Mouse (Mus musculus): Measurements from ENCODE around the gene Rps17. TPM values are rescaled to one million over a fixed set of nuclear protein-coding genes. Genes with fewer than 3 reads are reported as not detected.

Rps17 gene
- polyA plus RNA-seq, 1 experiment from 2014 or later: 1,515 TPM

DNA sequence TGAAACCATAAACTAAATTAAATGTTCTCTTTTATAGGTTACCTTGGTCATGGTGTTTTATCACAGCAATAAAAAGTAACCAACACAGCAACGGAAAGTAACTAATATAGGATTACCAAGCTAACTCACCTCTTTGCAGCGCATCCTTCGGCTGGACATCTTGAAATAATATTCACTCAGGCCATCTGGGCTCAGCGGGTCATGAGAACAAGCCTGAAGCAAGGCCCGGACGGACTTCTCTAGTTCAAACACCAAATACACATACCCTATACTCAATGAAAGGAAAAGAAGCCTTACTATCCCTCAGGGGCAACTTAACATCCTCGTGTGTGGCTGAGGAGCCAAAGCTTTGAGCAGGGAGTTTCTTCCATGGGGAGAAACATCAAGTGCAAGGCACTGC is 10.7 kb upstream of the Rps17 start:
- Histone ChIP-seq H3K27ac (ENCODE audit: low read length) (no peak overlapping the region), H3K27me3 (ENCODE audit: control insufficient read depth, insufficient read depth, low read length) (no peaks in the 10 kb centered on the region), H3K9me3 (ENCODE audit: control insufficient read depth, low read depth, low read length) (no peaks in the 10 kb centered on the region), H3K4me3 (ENCODE audit: low read depth, low read length) (no peak overlapping the region), H3K4me1 (ENCODE audit: control insufficient read depth, insufficient read depth, low read length) (no peaks in the 10 kb centered on the region), H3K4me2 (replicated peaks; ENCODE audit: low read depth, low read length) (no peak overlapping the region), H3K9ac (replicated peaks; ENCODE audit: low read depth, low read length) (no peak overlapping the region), H3K36me3 (ENCODE audit: control insufficient read depth, insufficient read depth, low read length) (no peaks in the 10 kb centered on the region)
- WGBS: 83% methylated on average over 7 of the region's 7 CpGs
- ATAC-seq (ENCODE audit: insufficient number of reproducible peaks, insufficient read depth, low FRiP score, low read depth): no peak

- H3K9me3 ChIP-seq (ENCODE audit: control insufficient read depth, low read depth, low read length): no peaks in the 10 kb centered on the region
- WGBS: 77% methylated on average over 4 of the region's 4 CpGs
- no peaks in the 10 kb centered on the region for H3K4me1 ChIP-seq (ENCODE audit: control insufficient read depth, insufficient read depth, low read length)
- ATAC-seq (ENCODE audit: insufficient number of reproducible peaks, insufficient read depth, low FRiP score, low read depth): no peak
- no peak overlapping the region for H3K4me3 ChIP-seq (ENCODE audit: low read depth, low read length)
- H3K27ac ChIP-seq (ENCODE audit: low read length): no peak overlapping the region
- no peak overlapping the region for H3K4me2 ChIP-seq (replicated peaks; ENCODE audit: low read depth, low read length)
- H3K27me3 ChIP-seq (ENCODE audit: control insufficient read depth, insufficient read depth, low read length): no peaks in the 10 kb centered on the region
- H3K36me3 ChIP-seq (ENCODE audit: control insufficient read depth, insufficient read depth, low read length): no peaks in the 10 kb centered on the region
- H3K9ac ChIP-seq (replicated peaks; ENCODE audit: low read depth, low read length): no peak overlapping the region
Observed at GRCm38 (mm10) chr7:81351826-81352225, 6.8 kb upstream of the Rps17 start.

GRCm38 (mm10) chr7:81348206-81348605 is 3.2 kb upstream of the Rps17 start:
- 70% methylated on average over 7 of the region's 7 CpGs for WGBS
- Histone ChIP-seq H3K36me3 (ENCODE audit: control insufficient read depth, insufficient read depth, low read length) (peaks cover 8% of the 10 kb centered on the region), H3K4me3 (ENCODE audit: low read depth, low read length) (no peak overlapping the region), H3K9me3 (ENCODE audit: control insufficient read depth, low read depth, low read length) (no peaks in the 10 kb centered on the region), H3K9ac (replicated peaks; ENCODE audit: low read depth, low read length) (no peak overlapping the region), H3K27me3 (ENCODE audit: control insufficient read depth, insufficient read depth, low read length) (no peaks in the 10 kb centered on the region), H3K4me2 (replicated peaks; ENCODE audit: low read depth, low read length) (no peak overlapping the region), H3K27ac (ENCODE audit: low read length) (no peak overlapping the region), H3K4me1 (ENCODE audit: control insufficient read depth, insufficient read depth, low read length) (peaks cover 6% of the 10 kb centered on the region)
- no peak for ATAC-seq (ENCODE audit: insufficient number of reproducible peaks, insufficient read depth, low FRiP score, low read depth)

GRCm38 (mm10) chr7:81345447-81346170 is 555 bp upstream of the Rps17 start:
- Histone ChIP-seq H3K36me3 (ENCODE audit: control insufficient read depth, insufficient read depth, low read length) (peaks cover 32% of the 10 kb centered on the region), H3K9ac (replicated peaks; ENCODE audit: low read depth, low read length) (peak overlapping the region; percentile 49), H3K27ac (ENCODE audit: low read length) (no peak overlapping the region), H3K4me1 (ENCODE audit: control insufficient read depth, insufficient read depth, low read length) (peaks cover 12% of the 10 kb centered on the region), H3K27me3 (ENCODE audit: control insufficient read depth, insufficient read depth, low read length) (no peaks in the 10 kb centered on the region), H3K4me3 (ENCODE audit: low read depth, low read length) (peak overlapping the region; percentile 90), H3K4me2 (replicated peaks; ENCODE audit: low read depth, low read length) (peak overlapping the region; percentile 45), H3K9me3 (ENCODE audit: control insufficient read depth, low read depth, low read length) (no peaks in the 10 kb centered on the region)
- no peak; the same call in 1 of the 2 replicates for ATAC-seq (ENCODE audit: insufficient number of reproducible peaks, insufficient read depth, low FRiP score, low read depth)
- WGBS: 62% methylated on average over 15 of the region's 15 CpGs

GRCm38 (mm10) chr7:81343831-81344230 is 1.2 kb downstream of the Rps17 start:
- peak overlapping the region; percentile 96 for H3K9ac ChIP-seq (replicated peaks; ENCODE audit: low read depth, low read length)
- H3K4me2 ChIP-seq (replicated peaks; ENCODE audit: low read depth, low read length): peak overlapping the region; percentile 90
- peak overlapping the region; percentile 90 for H3K4me3 ChIP-seq (ENCODE audit: low read depth, low read length)
- H3K27ac ChIP-seq (ENCODE audit: low read length): no peak overlapping the region
- H3K4me1 ChIP-seq (ENCODE audit: control insufficient read depth, insufficient read depth, low read length): peaks cover 12% of the 10 kb centered on the region
- ATAC-seq (ENCODE audit: insufficient number of reproducible peaks, insufficient read depth, low FRiP score, low read depth): no peak
- H3K27me3 ChIP-seq (ENCODE audit: control insufficient read depth, insufficient read depth, low read length): no peaks in the 10 kb centered on the region
- peaks cover 40% of the 10 kb centered on the region for H3K36me3 ChIP-seq (ENCODE audit: control insufficient read depth, insufficient read depth, low read length)
- no peaks in the 10 kb centered on the region for H3K9me3 ChIP-seq (ENCODE audit: control insufficient read depth, low read depth, low read length)
- 10% methylated on average over 10 of the region's 10 CpGs for WGBS

GRCm38 (mm10) chr7:81343316-81343715 is 1.7 kb downstream of the Rps17 start:
- peaks cover 40% of the 10 kb centered on the region for H3K36me3 ChIP-seq (ENCODE audit: control insufficient read depth, insufficient read depth, low read length)
- no peaks in the 10 kb centered on the region for H3K27me3 ChIP-seq (ENCODE audit: control insufficient read depth, insufficient read depth, low read length)
- H3K4me2 ChIP-seq (replicated peaks; ENCODE audit: low read depth, low read length): peak overlapping the region; percentile 90
- H3K9me3 ChIP-seq (ENCODE audit: control insufficient read depth, low read depth, low read length): no peaks in the 10 kb centered on the region
- peak overlapping the region; percentile 90 for H3K4me3 ChIP-seq (ENCODE audit: low read depth, low read length)
- 26% methylated on average over 8 of the region's 8 CpGs for WGBS
- peak overlapping the region; percentile 96; the same call in 1 of the 2 replicates for H3K9ac ChIP-seq (replicated peaks; ENCODE audit: low read depth, low read length)
- H3K4me1 ChIP-seq (ENCODE audit: control insufficient read depth, insufficient read depth, low read length): peaks cover 12% of the 10 kb centered on the region
- no peak for ATAC-seq (ENCODE audit: insufficient number of reproducible peaks, insufficient read depth, low FRiP score, low read depth)
- H3K27ac ChIP-seq (ENCODE audit: low read length): 0 out of 2 replicates have a peak overlapping the region, but pooled peaks have one; percentile 21

- Histone ChIP-seq H3K27ac (ENCODE audit: low read length) (no peak overlapping the region), H3K4me2 (replicated peaks; ENCODE audit: low read depth, low read length) (peak overlapping the region; percentile 90), H3K36me3 (ENCODE audit: control insufficient read depth, insufficient read depth, low read length) (peaks cover 40% of the 10 kb centered on the region), H3K4me3 (ENCODE audit: low read depth, low read length) (peak overlapping the region; percentile 90; the same call in 1 of the 2 replicates), H3K9ac (replicated peaks; ENCODE audit: low read depth, low read length) (peak overlapping the region; percentile 96; the same call in 1 of the 2 replicates), H3K9me3 (ENCODE audit: control insufficient read depth, low read depth, low read length) (no peaks in the 10 kb centered on the region), H3K27me3 (ENCODE audit: control insufficient read depth, insufficient read depth, low read length) (no peaks in the 10 kb centered on the region), H3K4me1 (ENCODE audit: control insufficient read depth, insufficient read depth, low read length) (peaks cover 12% of the 10 kb centered on the region)
- WGBS: 66% methylated on average over 8 of the region's 8 CpGs
- no peak for ATAC-seq (ENCODE audit: insufficient number of reproducible peaks, insufficient read depth, low FRiP score, low read depth)
Observed at GRCm38 (mm10) chr7:81342356-81343094, 2.5 kb downstream of the Rps17 start.

DNA sequence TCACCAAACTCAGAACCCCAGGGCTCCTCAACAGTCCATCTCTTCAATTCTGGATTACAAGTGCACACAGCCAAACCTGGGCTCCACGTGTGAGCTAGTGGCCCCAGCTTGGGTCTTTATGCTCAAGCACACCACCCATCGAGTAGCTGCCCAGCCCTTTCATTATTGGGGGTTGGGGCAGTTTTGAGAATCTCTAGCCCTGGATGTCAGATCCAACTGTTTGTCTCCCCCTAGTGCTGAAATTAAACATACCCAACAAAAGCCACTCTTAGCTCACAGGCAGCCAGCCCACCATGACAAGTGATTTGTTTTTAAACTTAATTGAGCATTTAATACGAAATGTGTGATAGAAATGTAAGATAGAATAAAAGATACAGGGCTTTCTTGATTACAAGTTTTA is 3.5 kb downstream of the Rps17 start:
- H3K9me3 ChIP-seq (ENCODE audit: control insufficient read depth, low read depth, low read length): no peaks in the 10 kb centered on the region
- H3K4me1 ChIP-seq (ENCODE audit: control insufficient read depth, insufficient read depth, low read length): peaks cover 12% of the 10 kb centered on the region
- 51% methylated on average over 3 of the region's 3 CpGs for WGBS
- H3K27me3 ChIP-seq (ENCODE audit: control insufficient read depth, insufficient read depth, low read length): no peaks in the 10 kb centered on the region
- H3K36me3 ChIP-seq (ENCODE audit: control insufficient read depth, insufficient read depth, low read length): peaks cover 40% of the 10 kb centered on the region
- no peak overlapping the region for H3K4me2 ChIP-seq (replicated peaks; ENCODE audit: low read depth, low read length)
- H3K27ac ChIP-seq (ENCODE audit: low read length): no peak overlapping the region
- ATAC-seq (ENCODE audit: insufficient number of reproducible peaks, insufficient read depth, low FRiP score, low read depth): no peak
- no peak overlapping the region for H3K4me3 ChIP-seq (ENCODE audit: low read depth, low read length)
- H3K9ac ChIP-seq (replicated peaks; ENCODE audit: low read depth, low read length): no peak overlapping the region

Measured in stomach, embryonic 14.5 days (tissue).